Mouse (Mus musculus): ENCODE data around the gene Tmc4.

DNA sequence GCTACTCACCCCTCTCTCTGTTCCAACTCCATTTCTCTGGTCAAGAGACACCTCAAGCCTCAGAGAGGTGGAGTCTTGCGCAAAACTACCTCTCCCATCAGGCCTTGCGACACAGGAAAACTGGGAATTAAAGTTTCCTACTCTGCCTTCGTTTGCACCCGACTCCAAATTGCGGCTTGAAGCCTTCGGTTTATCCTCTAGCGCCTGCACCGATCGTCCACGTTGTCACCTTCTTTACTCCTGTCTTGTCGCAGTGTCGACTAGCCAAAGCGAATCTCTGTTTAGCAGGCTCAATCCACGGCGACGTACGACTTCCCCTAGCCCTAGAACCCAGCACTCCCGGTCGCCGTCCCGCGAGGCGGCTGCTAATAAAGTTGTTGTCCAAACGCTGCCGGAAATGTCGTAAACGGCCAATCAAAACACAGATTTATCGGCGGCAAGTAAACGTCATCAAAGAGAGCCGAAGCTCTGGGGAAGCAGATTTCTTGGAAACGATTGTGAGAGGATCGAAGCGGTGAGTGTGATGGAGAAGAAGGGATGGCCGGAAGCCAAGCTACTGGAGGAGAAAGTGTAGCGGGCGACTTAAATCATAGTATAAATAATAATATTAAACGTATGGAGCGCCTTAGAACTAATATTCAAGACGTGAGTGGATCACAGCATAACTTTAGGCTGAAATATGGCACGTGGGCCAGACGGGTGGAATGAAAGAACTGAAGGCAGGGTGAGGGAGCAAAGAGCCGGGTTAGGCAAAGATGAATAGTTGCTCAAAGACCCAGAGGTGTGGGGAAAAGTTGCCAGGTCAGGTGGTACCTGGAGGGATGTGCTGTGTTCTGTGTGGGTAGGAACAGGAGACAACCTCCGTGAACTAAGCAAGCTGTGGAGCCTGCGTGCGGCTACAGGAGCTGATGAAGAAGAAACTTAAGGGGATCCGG, 47.5 kb downstream of the Tmc4 start, which contains the start of the genes Tfpt and Prpf31:
- no peak for TF ChIP-seq CTCF (IDR thresholded peaks at IDR 0.05; ENCODE audit: extremely low read depth, insufficient read depth, low read length)
- peak; percentile 42; the same call in 1 of the 2 replicates for TF ChIP-seq POLR2A (IDR thresholded peaks at IDR 0.05; ENCODE audit: extremely low read depth, insufficient read depth, low read length)

Measured in cortical plate, adult 2 months (tissue).